Mouse (Mus musculus): ENCODE measurements at regions not wholly inside any gene's neighbourhood (a gene's known extent, or its start where the extent isn't known, plus 50 kb on each side); places are given as distances from the start of the nearest gene placed in this dataset.

DNA sequence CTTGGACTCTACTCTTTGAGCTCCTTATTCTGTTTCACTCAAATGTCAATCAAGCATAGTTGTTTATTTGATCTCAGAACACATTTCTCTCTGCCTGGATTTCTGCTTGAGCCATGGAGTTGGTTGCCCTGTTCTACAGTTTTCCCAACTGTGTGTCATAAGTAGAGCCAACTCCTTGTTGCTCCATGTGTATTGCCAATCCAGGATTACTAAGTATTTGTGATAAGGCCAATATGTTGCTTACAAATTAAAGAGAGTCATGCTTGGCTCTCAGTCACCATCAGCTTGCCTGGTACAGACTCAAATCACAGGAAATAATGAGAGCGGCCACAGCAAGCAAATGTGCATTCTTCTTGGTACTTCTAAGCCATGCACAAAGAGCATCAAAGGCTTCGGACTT lies 82.7 kb downstream of the Rap2a start:
- TF ChIP-seq EP300 (IDR thresholded peaks at IDR 0.05; ENCODE audit: low read depth) (no peak), CTCF (IDR thresholded peaks at IDR 0.05; ENCODE audit: low read depth) (no peak)

All from liver, embryonic 14.5 days (tissue).